Mouse (Mus musculus): ENCODE measurements around the gene Heatr5b. TPM values are rescaled to one million over a fixed set of nuclear protein-coding genes. Genes with fewer than 3 reads are reported as not detected.

The Heatr5b gene
- polyA plus RNA-seq, 1 experiment from 2014 or later, result 7.2 TPM

GRCm38 (mm10) chr17:78769341-78769740 is 65.8 kb downstream of the Heatr5b start:
- peaks cover 22% of the 10 kb centered on the region for H3K36me3 ChIP-seq (ENCODE audit: insufficient read depth, low read length)
- no peak for TF ChIP-seq CTCF (IDR thresholded peaks at IDR 0.05; ENCODE audit: low read depth)
- no peak overlapping the region for H3K27ac ChIP-seq
- H3K9me3 ChIP-seq (replicated peaks; ENCODE audit: low read length), result no peaks in the 10 kb centered on the region
- WGBS, result 65% methylated on average over 3 of the region's 3 CpGs
- H3K27me3 ChIP-seq (ENCODE audit: insufficient read depth, low read length), result no peaks in the 10 kb centered on the region
- no peaks in the 10 kb centered on the region for H3K4me1 ChIP-seq (replicated peaks; ENCODE audit: insufficient read depth, low read length)
- no peak overlapping the region for H3K4me2 ChIP-seq (ENCODE audit: low read length)
- no peak overlapping the region for H3K4me3 ChIP-seq (replicated peaks; ENCODE audit: low read depth, low read length)
- DNase-seq (ENCODE audit: low spot score) (no peak), ATAC-seq (replicated peaks; ENCODE audit: low FRiP score, low read depth) (no peak)
- H3K9ac ChIP-seq (ENCODE audit: low read depth, low read length), result no peak overlapping the region

DNA sequence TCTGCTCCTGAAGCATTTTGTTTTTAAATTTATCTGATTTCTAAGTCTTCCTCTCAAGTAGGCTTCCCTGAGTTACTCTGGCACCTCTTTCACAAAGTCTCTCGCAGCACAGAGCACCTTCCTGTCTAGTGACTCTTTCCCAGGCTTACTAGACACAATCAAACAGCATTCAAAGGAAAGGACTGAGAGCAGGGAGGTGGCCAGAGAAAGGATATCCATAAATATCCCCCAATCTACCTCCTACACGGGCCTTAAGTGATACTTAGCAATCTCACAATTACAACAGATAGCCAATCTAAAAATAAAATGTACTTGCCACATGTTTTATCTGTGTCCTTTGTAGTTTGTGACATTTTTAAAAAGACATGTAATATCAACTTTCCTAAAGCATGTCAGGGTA is 66.2 kb downstream of the Heatr5b start:
- TF ChIP-seq CTCF (IDR thresholded peaks at IDR 0.05; ENCODE audit: low read depth), result no peak
- no peaks in the 10 kb centered on the region for H3K9me3 ChIP-seq (replicated peaks; ENCODE audit: low read length)
- no peak overlapping the region for H3K4me2 ChIP-seq (ENCODE audit: low read length)
- H3K4me1 ChIP-seq (replicated peaks; ENCODE audit: insufficient read depth, low read length), result no peaks in the 10 kb centered on the region
- peaks cover 26% of the 10 kb centered on the region for H3K36me3 ChIP-seq (ENCODE audit: insufficient read depth, low read length)
- DNase-seq (ENCODE audit: low spot score) (no peak), ATAC-seq (replicated peaks; ENCODE audit: low FRiP score, low read depth) (no peak)
- H3K4me3 ChIP-seq (replicated peaks; ENCODE audit: low read depth, low read length), result no peak overlapping the region
- H3K27me3 ChIP-seq (ENCODE audit: insufficient read depth, low read length), result no peaks in the 10 kb centered on the region
- H3K27ac ChIP-seq, result no peak overlapping the region
- H3K9ac ChIP-seq (ENCODE audit: low read depth, low read length), result no peak overlapping the region
- WGBS, result 52% methylated on average over 2 of the region's 2 CpGs

DNA sequence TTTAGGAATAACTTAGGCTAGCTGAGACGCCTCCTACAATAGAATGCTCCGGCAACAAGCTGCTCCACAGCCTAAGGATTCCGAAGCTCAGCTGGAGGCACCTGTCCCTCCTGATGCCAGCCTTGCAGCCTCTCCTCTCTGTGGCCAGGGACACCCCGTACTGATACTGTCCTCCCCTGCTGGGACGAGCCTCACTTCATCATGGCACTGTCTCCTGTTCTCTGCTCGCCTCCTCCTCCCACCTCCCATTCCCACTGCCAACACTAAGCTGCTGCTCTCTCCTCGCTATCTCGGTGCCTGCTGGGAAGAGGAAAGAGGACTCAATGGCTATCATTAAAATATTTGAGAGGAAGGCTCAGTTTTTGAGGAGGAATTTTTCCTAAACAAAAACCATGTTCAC is 67.6 kb downstream of the Heatr5b start:
- Histone ChIP-seq H3K36me3 (ENCODE audit: insufficient read depth, low read length) (peaks cover 29% of the 10 kb centered on the region), H3K9ac (ENCODE audit: low read depth, low read length) (no peak overlapping the region), H3K27ac (no peak overlapping the region), H3K4me2 (ENCODE audit: low read length) (no peak overlapping the region), H3K9me3 (replicated peaks; ENCODE audit: low read length) (no peaks in the 10 kb centered on the region), H3K4me3 (replicated peaks; ENCODE audit: low read depth, low read length) (no peak overlapping the region), H3K27me3 (ENCODE audit: insufficient read depth, low read length) (no peaks in the 10 kb centered on the region), H3K4me1 (replicated peaks; ENCODE audit: insufficient read depth, low read length) (no peaks in the 10 kb centered on the region)
- 70% methylated on average over 8 of the region's 8 CpGs for WGBS
- DNase-seq (ENCODE audit: low spot score) (no peak), ATAC-seq (replicated peaks; ENCODE audit: low FRiP score, low read depth) (no peak)
- TF ChIP-seq CTCF (IDR thresholded peaks at IDR 0.05; ENCODE audit: low read depth), result no peak

GRCm38 (mm10) chr17:78766084-78766483 is 69.1 kb downstream of the Heatr5b start:
- ATAC-seq (replicated peaks; ENCODE audit: low FRiP score, low read depth), result no peak
- no peaks in the 10 kb centered on the region for H3K9me3 ChIP-seq (replicated peaks; ENCODE audit: low read length)
- H3K4me1 ChIP-seq (replicated peaks; ENCODE audit: insufficient read depth, low read length), result no peaks in the 10 kb centered on the region
- no peak overlapping the region for H3K4me3 ChIP-seq (replicated peaks; ENCODE audit: low read depth, low read length)
- H3K27ac ChIP-seq, result no peak overlapping the region
- TF ChIP-seq CTCF (IDR thresholded peaks at IDR 0.05; ENCODE audit: low read depth), result no peak
- no peak overlapping the region for H3K9ac ChIP-seq (ENCODE audit: low read depth, low read length)
- no peak overlapping the region for H3K4me2 ChIP-seq (ENCODE audit: low read length)
- H3K27me3 ChIP-seq (ENCODE audit: insufficient read depth, low read length), result no peaks in the 10 kb centered on the region
- 80% methylated on average over 7 of the region's 7 CpGs for WGBS
- H3K36me3 ChIP-seq (ENCODE audit: insufficient read depth, low read length), result peaks cover 28% of the 10 kb centered on the region
- no peak for DNase-seq (ENCODE audit: low spot score)

DNA sequence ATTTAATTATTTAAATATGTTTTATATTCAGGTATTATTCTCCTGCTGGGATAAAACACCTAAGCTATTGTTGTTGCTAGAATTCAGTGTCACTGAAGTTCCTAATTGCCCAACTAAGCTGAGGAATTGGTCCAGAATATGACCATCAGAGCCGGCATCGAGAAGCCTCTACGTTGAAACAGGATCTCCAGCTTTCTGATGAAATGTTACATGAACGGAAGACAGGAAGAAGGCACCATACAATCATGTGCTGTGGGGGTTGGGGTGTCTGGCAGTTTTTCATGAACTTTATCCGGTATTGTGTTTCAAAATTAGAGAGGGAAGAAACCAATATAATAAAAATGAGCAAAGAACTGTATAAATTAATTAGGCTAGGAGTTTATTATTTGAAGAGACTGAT is 71.9 kb downstream of the Heatr5b start:
- Histone ChIP-seq H3K9ac (ENCODE audit: low read depth, low read length) (no peak overlapping the region), H3K36me3 (ENCODE audit: insufficient read depth, low read length) (peaks cover 25% of the 10 kb centered on the region; the same call in 1 of the 2 replicates), H3K4me3 (replicated peaks; ENCODE audit: low read depth, low read length) (no peak overlapping the region), H3K27ac (no peak overlapping the region), H3K27me3 (ENCODE audit: insufficient read depth, low read length) (no peaks in the 10 kb centered on the region), H3K9me3 (replicated peaks; ENCODE audit: low read length) (no peaks in the 10 kb centered on the region), H3K4me1 (replicated peaks; ENCODE audit: insufficient read depth, low read length) (no peaks in the 10 kb centered on the region), H3K4me2 (ENCODE audit: low read length) (no peak overlapping the region)
- DNase-seq (ENCODE audit: low spot score) (no peak), ATAC-seq (replicated peaks; ENCODE audit: low FRiP score, low read depth) (no peak)
- 88% methylated on average over 5 of the region's 5 CpGs for WGBS
- TF ChIP-seq CTCF (IDR thresholded peaks at IDR 0.05; ENCODE audit: low read depth), result no peak

- H3K9ac ChIP-seq (ENCODE audit: low read depth, low read length), result no peak overlapping the region
- no peaks in the 10 kb centered on the region for H3K4me1 ChIP-seq (replicated peaks; ENCODE audit: insufficient read depth, low read length)
- ATAC-seq (replicated peaks; ENCODE audit: low FRiP score, low read depth), result no peak
- WGBS, result 50% methylated on average over 17 of the region's 17 CpGs
- no peak overlapping the region for H3K27ac ChIP-seq
- peaks cover 12% of the 10 kb centered on the region; the same call in 1 of the 2 replicates for H3K36me3 ChIP-seq (ENCODE audit: insufficient read depth, low read length)
- no peak for TF ChIP-seq CTCF (IDR thresholded peaks at IDR 0.05; ENCODE audit: low read depth)
- H3K4me3 ChIP-seq (replicated peaks; ENCODE audit: low read depth, low read length), result no peak overlapping the region
- no peak overlapping the region; the same call in 1 of the 2 replicates for H3K4me2 ChIP-seq (ENCODE audit: low read length)
- no peaks in the 10 kb centered on the region for H3K27me3 ChIP-seq (ENCODE audit: insufficient read depth, low read length)
- DNase-seq (ENCODE audit: low spot score), result no peak
- H3K9me3 ChIP-seq (replicated peaks; ENCODE audit: low read length), result no peaks in the 10 kb centered on the region
These were observed 82.1 kb downstream of the Heatr5b start for GRCm38 (mm10) chr17:78752938-78753655.
